Mouse (Mus musculus) stomach, embryonic 15.5 days (tissue): ENCODE results near the gene Morn1. TPM values are rescaled to one million over a fixed set of nuclear protein-coding genes. Genes with fewer than 3 reads are reported as not detected.
"Not testable (repeated sequence)": the region's sequence is repeated elsewhere in the genome, so short reads cannot be mapped to it uniquely, and the experiment has no call there.

Experiments used
- ATAC-seq: fragments of 200-750 bp; cut with Nextera tagmentation; 2 replicates; pipeline ENCODE4 v1.8.0; 2017; ENCODE audit warnings: low read depth, moderate number of reproducible peaks, moderate TSS enrichment; ENCODE audit not compliant: insufficient read depth, low FRiP score
- H3K27ac ChIP-seq: fragments of 300-500 bp; sonication (generic); 2 replicates; pipeline ENCODE4 v1.5.1; 2015; ENCODE audit warnings: mild to moderate bottlenecking, inconsistent platforms
- H3K27me3 ChIP-seq: fragments of 300-500 bp; sonication (generic); replicated peaks from 2 replicates; pipeline ENCODE4 v1.6.1; 2015; ENCODE audit warnings: inconsistent platforms
- H3K36me3 ChIP-seq: fragments of 300-500 bp; sonication (generic); 2 replicates; pipeline ENCODE4 v1.6.1; 2015; ENCODE audit warnings: inconsistent platforms
- H3K4me1 ChIP-seq: fragments of 300-500 bp; sonication (generic); 2 replicates; pipeline ENCODE4 v1.6.1; 2015; ENCODE audit warnings: inconsistent platforms
- H3K4me2 ChIP-seq: fragments of 300-500 bp; sonication (generic); 2 replicates; pipeline ENCODE4 v1.6.1; 2015; ENCODE audit warnings: mild to moderate bottlenecking, inconsistent platforms
- H3K4me3 ChIP-seq: fragments of 300-500 bp; sonication (generic); replicated peaks from 2 replicates; pipeline ENCODE4 v1.5.1; 2015; ENCODE audit warnings: inconsistent platforms
- H3K9ac ChIP-seq: fragments of 300-500 bp; sonication (generic); 2 replicates; pipeline ENCODE4 v1.6.1; 2015; ENCODE audit warnings: inconsistent platforms
- H3K9me3 ChIP-seq: fragments of 300-500 bp; sonication (generic); 2 replicates; pipeline ENCODE4 v1.6.1; 2016; ENCODE audit warnings: inconsistent platforms
- WGBS: fragments of 180-500 bp; shearing (Covaris S2); methylation state at CpG from one replicate; pipeline ENCODE4 v1.1.7; 2015; 5-methylcytosine and 5-hydroxymethylcytosine counted together
- polyA plus RNA-seq: library from polyadenylated mRNA; unstranded; fragments of >200 nt; fragmentation: Nextera tagmentation; extraction: Ambion mirVana; gene quantifications from 2 replicates; pipeline ENCODE4 v1.2.1, GENCODE M21; 2015

The Morn1 gene
- polyA plus RNA-seq, 1 experiment from 2014 or later: 5.3 TPM

DNA sequence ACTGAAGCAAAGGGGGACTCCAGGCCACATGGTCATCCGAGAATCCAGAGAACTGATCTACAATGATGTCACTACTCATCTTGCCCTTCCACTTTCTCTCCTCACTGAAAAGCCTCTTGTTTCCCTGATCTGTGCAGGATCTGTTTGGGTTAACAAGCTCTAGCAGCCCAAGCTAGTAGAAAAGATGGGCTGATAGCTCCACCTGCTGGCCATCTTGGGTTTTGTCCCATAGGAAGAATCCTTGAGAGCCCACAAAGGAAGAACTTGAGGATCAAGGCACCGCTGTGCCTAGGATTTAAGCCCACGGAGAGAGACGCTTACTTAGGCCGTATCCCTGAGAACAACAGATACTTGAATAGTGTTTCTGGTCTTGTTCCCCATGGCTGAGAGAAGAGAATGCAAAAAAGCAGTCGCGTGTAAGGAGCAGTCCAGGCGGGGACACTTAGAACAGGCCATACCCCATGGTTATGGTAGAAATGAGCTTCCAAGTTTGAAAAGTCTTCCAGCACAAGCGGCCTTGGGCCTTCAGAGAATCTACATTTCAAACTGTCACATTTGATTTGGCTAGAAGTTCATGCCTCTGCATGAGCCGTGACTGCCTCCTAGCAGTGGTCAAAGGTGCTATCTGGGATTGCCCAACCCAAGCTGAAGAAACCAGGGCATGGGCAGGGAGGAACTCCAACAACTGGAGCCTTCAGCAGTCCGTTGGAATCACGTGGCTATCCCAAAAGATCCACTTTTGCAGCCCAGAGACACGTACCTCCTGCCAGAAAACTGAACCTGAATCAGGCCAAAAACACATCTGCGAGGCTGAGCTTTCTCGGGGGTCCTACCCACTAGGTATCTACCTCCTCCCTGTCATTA, 20.2 kb upstream of the Morn1 start:
- Histone ChIP-seq H3K9me3 (no peaks in the 10 kb centered on the region), H3K4me3 (peak overlapping the region; percentile 70), H3K27me3 (no peaks in the 10 kb centered on the region), H3K4me2 (peak overlapping the region; percentile 53), H3K9ac (no peak overlapping the region), H3K4me1 (peaks cover 26% of the 10 kb centered on the region), H3K36me3 (peaks cover 28% of the 10 kb centered on the region), H3K27ac (peak overlapping the region; percentile 72)
- 5% methylated on average over 15 of the region's 15 CpGs for WGBS
- peak; percentile 51 for ATAC-seq

DNA sequence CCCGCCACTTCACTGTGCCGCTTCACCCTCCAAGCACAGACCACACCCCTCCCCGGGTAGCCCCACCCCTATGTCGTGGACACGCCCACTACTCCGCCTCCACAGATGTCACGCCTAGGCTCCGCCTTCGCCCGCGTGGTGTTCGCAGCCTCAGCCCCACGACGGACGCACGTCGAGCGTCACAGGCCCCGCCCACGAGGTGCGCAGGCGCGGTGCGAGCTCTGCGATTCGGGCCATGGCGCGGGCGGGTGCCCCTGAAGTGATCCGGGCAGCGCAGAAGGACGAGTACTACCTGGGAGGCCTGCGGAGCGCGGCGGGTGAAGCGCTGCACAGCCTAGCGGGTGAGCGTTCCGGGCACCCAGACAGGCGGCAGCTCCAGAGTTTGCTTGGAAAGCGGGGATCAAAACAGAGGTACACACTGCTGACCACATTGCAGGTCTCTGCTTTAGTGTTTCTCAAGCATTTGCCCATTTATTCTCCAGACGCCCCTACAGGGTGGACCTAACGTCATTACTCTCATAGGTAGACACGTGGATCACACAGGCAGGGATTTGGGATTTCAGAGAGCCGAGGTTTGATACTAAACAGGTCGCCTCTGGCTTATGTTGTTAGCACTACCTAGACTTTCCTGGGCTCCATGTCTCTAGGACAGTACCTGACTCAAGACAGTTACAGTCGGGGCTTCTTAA, 19.4 kb upstream of the Morn1 start, which contains the start of gene Pex10:
Gene Pex10 (plus strand): TSS at position 183 of the 689 bp plus-strand sequence.
- H3K9ac ChIP-seq: peak within 1 kb of the TSS; percentile 82
- H3K36me3 ChIP-seq: peaks cover 36% of the 10 kb centered on the region
- peak within 1 kb of the TSS; percentile 80 for H3K27ac ChIP-seq
- H3K4me1 ChIP-seq: peaks cover 19% of the 10 kb centered on the region
- peak; percentile 86 for ATAC-seq
- peak within 1 kb of the TSS; percentile 69 for H3K4me2 ChIP-seq
- H3K4me3 ChIP-seq: peak within 1 kb of the TSS; percentile 70
- under 1% methylated on average over 48 of the region's 48 CpGs for WGBS
- H3K9me3 ChIP-seq: no peaks in the 10 kb centered on the region
- no peaks in the 10 kb centered on the region for H3K27me3 ChIP-seq

GRCm38 (mm10) chr4:155068357-155068972, 17.9 kb upstream of the Morn1 start:
- Histone ChIP-seq H3K36me3 (peaks cover 48% of the 10 kb centered on the region), H3K27ac (no peak overlapping the region), H3K9ac (no peak overlapping the region), H3K4me1 (peaks cover 19% of the 10 kb centered on the region), H3K4me3 (no peak overlapping the region), H3K27me3 (no peaks in the 10 kb centered on the region), H3K4me2 (peak overlapping the region; percentile 69), H3K9me3 (no peaks in the 10 kb centered on the region)
- no peak for ATAC-seq
- WGBS: 88% methylated on average over 20 of the region's 20 CpGs

GRCm38 (mm10) chr4:155069191-155069590, 17.2 kb upstream of the Morn1 start:
- Histone ChIP-seq H3K36me3 (peaks cover 55% of the 10 kb centered on the region), H3K27me3 (no peaks in the 10 kb centered on the region), H3K4me1 (peaks cover 17% of the 10 kb centered on the region), H3K9ac (no peak overlapping the region), H3K9me3 (no peaks in the 10 kb centered on the region), H3K4me3 (no peak overlapping the region), H3K27ac (no peak overlapping the region), H3K4me2 (no peak overlapping the region)
- ATAC-seq: no peak
- WGBS: 86% methylated on average over 6 of the region's 6 CpGs

GRCm38 (mm10) chr4:155070199-155070598, 16.2 kb upstream of the Morn1 start:
- Histone ChIP-seq H3K9me3 (no peaks in the 10 kb centered on the region), H3K4me2 (no peak overlapping the region), H3K36me3 (peaks cover 62% of the 10 kb centered on the region), H3K27me3 (no peaks in the 10 kb centered on the region), H3K4me1 (peaks cover 16% of the 10 kb centered on the region), H3K4me3 (no peak overlapping the region), H3K27ac (no peak overlapping the region), H3K9ac (no peak overlapping the region)
- 90% methylated on average over 13 of the region's 13 CpGs for WGBS
- no peak for ATAC-seq

GRCm38 (mm10) chr4:155070921-155071320, 15.5 kb upstream of the Morn1 start:
- WGBS: 92% methylated on average over 5 of the region's 5 CpGs
- Histone ChIP-seq H3K27me3 (no peaks in the 10 kb centered on the region), H3K4me2 (no peak overlapping the region), H3K9ac (no peak overlapping the region), H3K9me3 (no peaks in the 10 kb centered on the region), H3K4me1 (peaks cover 13% of the 10 kb centered on the region), H3K4me3 (no peak overlapping the region), H3K36me3 (peaks cover 70% of the 10 kb centered on the region), H3K27ac (no peak overlapping the region)
- ATAC-seq: no peak

- Histone ChIP-seq H3K4me1 (no peaks in the 10 kb centered on the region), H3K27me3 (no peaks in the 10 kb centered on the region), H3K9me3 (no peaks in the 10 kb centered on the region), H3K9ac (no peak overlapping the region), H3K36me3 (peaks cover 82% of the 10 kb centered on the region), H3K4me3 (no peak overlapping the region), H3K4me2 (no peak overlapping the region), H3K27ac (no peak overlapping the region)
- ATAC-seq: no peak
- 77% methylated on average over 9 of the region's 9 CpGs for WGBS
Measured at GRCm38 (mm10) chr4:155074418-155074817, 12.0 kb upstream of the Morn1 start.

DNA sequence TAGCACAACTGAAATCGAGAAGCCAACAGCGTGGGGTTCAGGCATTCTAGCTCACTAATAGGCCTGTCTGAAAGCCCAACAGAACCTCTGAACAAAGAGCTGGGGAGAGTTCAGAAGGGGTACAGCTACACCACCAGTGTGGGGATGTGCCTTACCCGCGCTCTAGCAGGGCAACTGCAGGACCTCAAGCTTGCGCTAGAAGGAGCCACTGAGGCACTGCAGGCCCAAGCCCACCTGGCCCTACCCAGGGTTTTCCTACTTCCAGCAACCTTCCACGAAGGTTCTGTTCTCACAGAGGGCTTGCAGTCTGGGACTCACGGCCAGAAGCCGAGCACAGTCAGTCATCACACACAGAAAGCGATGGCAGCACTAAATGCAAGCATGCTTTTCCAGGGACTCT, 11.2 kb upstream of the Morn1 start:
- Histone ChIP-seq H3K36me3 (peaks cover 82% of the 10 kb centered on the region), H3K4me3 (no peak overlapping the region), H3K27me3 (no peaks in the 10 kb centered on the region)

GRCm38 (mm10) chr4:155075813-155076212, 10.6 kb upstream of the Morn1 start:
- H3K4me1 ChIP-seq: no peaks in the 10 kb centered on the region; the same call in 1 of the 2 replicates
- no peaks in the 10 kb centered on the region for H3K27me3 ChIP-seq
- H3K4me2 ChIP-seq: no peak overlapping the region
- no peak for ATAC-seq
- no peaks in the 10 kb centered on the region for H3K9me3 ChIP-seq
- H3K27ac ChIP-seq: no peak overlapping the region
- H3K4me3 ChIP-seq: no peak overlapping the region
- 91% methylated on average over 2 of the region's 2 CpGs for WGBS
- H3K36me3 ChIP-seq: peaks cover 81% of the 10 kb centered on the region
- H3K9ac ChIP-seq: no peak overlapping the region

More for the DNA sequence above, 11.2 kb upstream of the Morn1 start:
- 90% methylated on average over 9 of the region's 9 CpGs for WGBS
- Histone ChIP-seq H3K27ac (no peak overlapping the region), H3K4me2 (no peak overlapping the region), H3K9me3 (no peaks in the 10 kb centered on the region), H3K9ac (no peak overlapping the region), H3K4me1 (no peaks in the 10 kb centered on the region; the same call in 1 of the 2 replicates)
- ATAC-seq: no peak

GRCm38 (mm10) chr4:155076677-155077076, 9.7 kb upstream of the Morn1 start:
- Histone ChIP-seq H3K4me2 (no peak overlapping the region), H3K4me3 (no peak overlapping the region), H3K27me3 (no peaks in the 10 kb centered on the region), H3K4me1 (no peaks in the 10 kb centered on the region; the same call in 1 of the 2 replicates), H3K9me3 (no peaks in the 10 kb centered on the region), H3K36me3 (peaks cover 76% of the 10 kb centered on the region), H3K27ac (no peak overlapping the region), H3K9ac (no peak overlapping the region)
- 55% methylated on average over 9 of the region's 9 CpGs for WGBS
- no peak for ATAC-seq

GRCm38 (mm10) chr4:155078808-155079207, 7.6 kb upstream of the Morn1 start:
- not testable (repeated sequence) for H3K4me2 ChIP-seq, H3K9me3 ChIP-seq, H3K9ac ChIP-seq, ATAC-seq, H3K27me3 ChIP-seq, H3K4me3 ChIP-seq, H3K27ac ChIP-seq
- WGBS: 86% methylated on average over 10 of the region's 10 CpGs
- Histone ChIP-seq H3K4me1 (peaks cover 11% of the 10 kb centered on the region), H3K36me3 (peaks cover 67% of the 10 kb centered on the region)

DNA sequence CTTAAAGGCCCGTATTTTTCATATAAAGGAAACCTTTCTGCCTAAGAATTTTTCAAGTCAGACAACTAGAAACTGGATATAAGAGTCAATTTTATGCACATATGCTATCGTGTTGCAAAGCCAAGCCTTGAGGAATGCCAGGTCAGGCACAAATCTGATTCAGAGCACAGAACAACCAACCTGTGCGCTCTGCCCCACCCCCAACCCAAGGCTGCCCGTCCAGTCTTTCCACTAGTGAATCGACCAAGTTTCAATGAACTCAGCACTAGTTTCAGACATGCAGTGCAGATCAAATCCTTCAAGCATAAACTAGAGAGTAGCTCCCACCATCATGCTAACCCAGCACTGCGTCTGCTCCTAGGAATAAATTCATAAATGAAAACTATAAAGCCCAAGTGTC, 6.7 kb upstream of the Morn1 start:
- Histone ChIP-seq H3K4me3 (no peak overlapping the region), H3K4me1 (peaks cover 20% of the 10 kb centered on the region), H3K36me3 (peaks cover 61% of the 10 kb centered on the region), H3K27me3 (no peaks in the 10 kb centered on the region), H3K9ac (no peak overlapping the region), H3K27ac (peak overlapping the region; percentile 40; the same call in 1 of the 2 replicates), H3K4me2 (no peak overlapping the region), H3K9me3 (no peaks in the 10 kb centered on the region)
- 79% methylated on average over 6 of the region's 6 CpGs for WGBS
- no peak for ATAC-seq
